Mouse (Mus musculus) ZHBTc4 (cell line): ENCODE measurements around the gene Tkt.

Experiments
- DNase-seq: peaks from one replicate; pipeline ENCODE4 v3.0.0-alpha.2; 2011; ENCODE audit warnings: low read depth, low spot score

Tkt gene

GRCm38 (mm10) chr14:30618746-30619275 is 70.7 kb downstream of the Tkt start:
- no peak for DNase-seq

GRCm38 (mm10) chr14:30619982-30620578 is 71.9 kb downstream of the Tkt start:
- no peak for DNase-seq

- no peak for DNase-seq
Observed at GRCm38 (mm10) chr14:30622130-30622529, 74.0 kb downstream of the Tkt start.

DNA sequence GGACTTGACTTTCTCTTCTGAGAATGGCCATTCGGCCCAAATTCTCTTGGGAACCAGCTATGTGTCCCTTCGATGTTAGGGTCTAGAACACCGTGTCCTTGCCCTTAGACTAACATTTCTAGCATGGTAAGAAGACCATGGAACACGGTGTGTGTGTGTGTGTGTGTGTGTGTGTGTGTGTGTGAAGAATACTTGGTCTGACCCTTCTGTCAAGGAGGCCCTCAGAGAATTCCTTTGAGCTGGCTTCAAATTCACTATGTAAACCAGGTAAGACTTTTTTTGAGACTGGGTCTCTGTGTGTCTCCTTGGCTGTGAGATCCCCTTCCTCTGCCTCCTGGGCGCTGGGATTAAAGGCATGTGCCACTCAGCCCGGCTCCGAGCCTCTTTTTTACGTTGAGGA is 74.4 kb downstream of the Tkt start:
- no peak for DNase-seq
